Mouse (Mus musculus) embryonic facial prominence, embryonic 11.5 days (tissue): ENCODE measurements around the gene Cntn4. TPM values are rescaled to one million over a fixed set of nuclear protein-coding genes. Genes with fewer than 3 reads are reported as not detected.
A peak's percentile ranks its signal among the peaks of the same experiment; 100 is the strongest.

Experiments
- ATAC-seq: fragments of 200-750 bp; cut with Nextera tagmentation; replicated peaks from 2 replicates; pipeline ENCODE4 v1.8.0; 2017; ENCODE audit warnings: low read depth; ENCODE audit not compliant: insufficient number of reproducible peaks, low FRiP score, low TSS enrichment
- DNase-seq: peaks from one replicate; pipeline ENCODE4 v3.0.0-alpha.2; 2015; ENCODE audit warnings: low spot score
- H3K27ac ChIP-seq: fragments of 300-500 bp; sonication (generic); replicated peaks from 2 replicates; pipeline ENCODE4 v1.5.1; 2014; ENCODE audit warnings: mild to moderate bottlenecking, low read depth, low read length, control low read depth
- H3K27me3 ChIP-seq: fragments of 300-500 bp; sonication (generic); 2 replicates; pipeline ENCODE4 v1.6.1; 2014; ENCODE audit warnings: mild to moderate bottlenecking, low read length, moderate library complexity, mixed read lengths; ENCODE audit not compliant: control insufficient read depth, insufficient read depth
- H3K36me3 ChIP-seq: fragments of 300-500 bp; sonication (generic); replicated peaks from 2 replicates; pipeline ENCODE4 v1.6.1; 2014; ENCODE audit warnings: low read depth, mild to moderate bottlenecking, low read length, moderate library complexity, mixed read lengths; ENCODE audit not compliant: control insufficient read depth, insufficient read depth
- H3K4me1 ChIP-seq: fragments of 300-500 bp; sonication (generic); 2 replicates; pipeline ENCODE4 v1.6.1; 2014; ENCODE audit warnings: low read length, mixed read lengths; ENCODE audit not compliant: control insufficient read depth, insufficient read depth
- H3K4me2 ChIP-seq: fragments of 300-500 bp; sonication (generic); 2 replicates; pipeline ENCODE4 v1.6.1; 2014; ENCODE audit warnings: low read depth, mild to moderate bottlenecking, control low read depth, low read length, moderate library complexity
- H3K4me3 ChIP-seq: fragments of 300-500 bp; sonication (generic); 2 replicates; pipeline ENCODE4 v1.5.1; 2014; ENCODE audit warnings: low read depth, low read length, control low read depth
- H3K9ac ChIP-seq: fragments of 300-500 bp; sonication (generic); replicated peaks from 2 replicates; pipeline ENCODE4 v1.6.1; 2014; ENCODE audit warnings: mild to moderate bottlenecking, control low read depth, low read length
- H3K9me3 ChIP-seq: fragments of 300-500 bp; sonication (generic); replicated peaks from 2 replicates; pipeline ENCODE4 v1.6.1; 2016; ENCODE audit warnings: mild to moderate bottlenecking, low read length, inconsistent platforms, mixed read lengths; ENCODE audit not compliant: control insufficient read depth
- WGBS: fragments of 180-500 bp; shearing (Covaris S2); extraction: QIAGEN DNeasy Blood & Tissue Kit; methylation state at CpG from one replicate; pipeline ENCODE4 v1.1.7; 2014; 5-methylcytosine and 5-hydroxymethylcytosine counted together
- polyA plus RNA-seq: library from polyadenylated mRNA; unstranded; fragments of >200 nt; fragmentation: Nextera tagmentation; extraction: Ambion mirVana; gene quantifications from 2 replicates; pipeline ENCODE4 v1.2.1, GENCODE M21; 2014

Gene Cntn4
- polyA plus RNA-seq, 1 experiment from 2014 or later = 2.0 TPM

DNA sequence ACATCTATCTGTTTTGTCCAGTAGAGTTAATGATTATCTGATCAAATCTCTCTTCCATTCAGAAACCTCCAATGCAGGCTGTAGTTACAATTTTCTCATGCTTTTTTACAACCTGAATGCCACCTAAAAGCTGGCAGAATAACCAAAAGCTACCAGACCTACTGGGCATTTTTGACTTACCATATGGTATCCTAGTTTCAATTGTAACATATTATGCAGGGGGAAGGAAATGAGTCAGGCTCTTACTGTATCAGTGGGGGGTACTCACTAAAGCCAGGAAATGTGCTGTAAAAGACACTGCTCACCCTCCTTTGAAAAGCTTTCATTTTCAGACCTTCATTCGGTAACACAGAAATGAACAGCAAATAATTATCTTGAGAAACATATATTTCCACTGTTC is 763.3 kb downstream of the Cntn4 start:
- no peak overlapping the region for H3K4me2 ChIP-seq
- no peaks in the 10 kb centered on the region for H3K9me3 ChIP-seq
- DNase-seq (no peak), ATAC-seq (no peak)
- H3K27ac ChIP-seq = no peak overlapping the region
- no peaks in the 10 kb centered on the region for H3K27me3 ChIP-seq
- 78% methylated on average over 1 of the region's 1 CpGs for WGBS
- H3K4me3 ChIP-seq = no peak overlapping the region
- no peaks in the 10 kb centered on the region for H3K36me3 ChIP-seq
- no peak overlapping the region for H3K9ac ChIP-seq
- no peaks in the 10 kb centered on the region for H3K4me1 ChIP-seq

DNA sequence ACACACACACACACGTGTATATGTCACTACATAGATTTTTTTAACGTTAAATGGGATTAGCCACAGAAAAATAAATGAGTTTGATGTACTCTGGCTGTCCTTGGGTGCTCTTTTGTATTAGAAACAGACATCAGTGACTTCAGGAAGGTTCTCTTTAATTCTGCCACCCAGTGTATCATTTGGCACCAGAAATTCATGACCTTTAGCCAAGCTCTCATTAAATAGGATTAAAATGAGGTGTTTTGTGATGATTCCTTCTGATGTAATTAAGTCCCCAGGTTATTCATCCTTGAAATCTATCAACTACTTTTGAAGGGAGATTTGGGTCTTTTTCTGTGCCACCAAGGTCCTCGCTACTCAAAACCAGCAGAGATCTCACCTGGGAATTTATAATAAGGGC is 763.8 kb downstream of the Cntn4 start:
- Histone ChIP-seq H3K27ac (no peak overlapping the region), H3K4me2 (no peak overlapping the region), H3K9ac (no peak overlapping the region), H3K4me3 (no peak overlapping the region), H3K9me3 (no peaks in the 10 kb centered on the region), H3K4me1 (no peaks in the 10 kb centered on the region), H3K27me3 (no peaks in the 10 kb centered on the region), H3K36me3 (no peaks in the 10 kb centered on the region)
- WGBS = 70% methylated on average over 3 of the region's 3 CpGs
- DNase-seq (no peak), ATAC-seq (no peak)

DNA sequence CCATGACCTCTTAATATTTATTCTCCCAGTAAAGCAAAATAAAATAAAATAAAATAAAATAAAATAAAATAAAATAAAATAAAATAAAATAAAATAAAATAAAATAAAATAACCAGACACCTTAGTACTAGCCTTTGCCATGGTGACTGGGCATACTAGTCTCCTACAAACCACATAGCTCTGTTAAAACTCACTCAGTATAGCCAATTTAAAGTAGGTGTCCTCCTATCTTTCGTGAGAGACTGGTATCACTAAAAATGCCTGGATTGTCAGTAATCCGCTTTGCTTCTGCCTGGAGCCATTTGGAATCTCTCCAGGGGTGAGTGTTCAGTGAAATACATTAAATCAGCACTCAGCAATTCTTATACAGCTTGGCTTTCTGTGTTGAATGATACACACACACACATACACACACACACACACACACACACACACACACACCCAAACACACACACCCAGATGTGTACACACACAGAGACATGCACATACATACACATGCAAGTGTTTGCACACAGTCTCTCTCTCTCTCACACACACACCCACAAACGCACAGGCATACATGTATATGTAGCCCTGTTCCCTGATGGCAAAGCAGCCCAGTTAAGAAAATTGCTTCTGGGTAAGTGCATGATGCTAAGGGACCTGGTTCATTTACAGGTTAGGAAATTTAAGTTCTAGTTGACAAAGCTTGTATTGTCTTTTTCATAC is 776.8 kb downstream of the Cntn4 start:
- Histone ChIP-seq H3K9ac (no peak overlapping the region), H3K36me3 (no peaks in the 10 kb centered on the region), H3K27ac (no peak overlapping the region), H3K4me1 (no peaks in the 10 kb centered on the region), H3K4me3 (no peak overlapping the region), H3K9me3 (no peaks in the 10 kb centered on the region), H3K27me3 (no peaks in the 10 kb centered on the region), H3K4me2 (no peak overlapping the region)
- WGBS = 80% methylated on average over 3 of the region's 3 CpGs
- DNase-seq (no peak), ATAC-seq (no peak)

DNA sequence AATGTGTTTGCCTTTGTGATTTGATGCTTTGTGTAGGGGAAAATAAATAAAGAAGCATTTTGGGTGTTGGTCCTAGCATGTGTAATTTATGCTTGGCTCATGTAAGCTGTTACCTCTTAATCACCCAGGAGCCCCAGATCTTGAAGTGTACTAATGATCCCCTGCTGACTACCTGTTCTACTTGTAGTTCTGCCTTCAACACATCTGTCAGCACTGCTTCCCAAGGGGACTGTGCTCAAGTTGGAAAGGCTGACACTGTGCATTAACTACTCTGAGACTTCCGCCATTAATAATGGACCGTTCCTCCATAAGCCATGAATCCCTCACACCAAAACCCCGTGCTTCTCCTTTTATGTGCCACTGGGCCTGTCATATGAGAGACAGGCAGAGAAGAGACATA is 778.2 kb downstream of the Cntn4 start:
- Histone ChIP-seq H3K36me3 (no peaks in the 10 kb centered on the region), H3K27me3 (no peaks in the 10 kb centered on the region), H3K27ac (no peak overlapping the region), H3K4me2 (no peak overlapping the region), H3K9ac (no peak overlapping the region), H3K4me3 (no peak overlapping the region), H3K4me1 (no peaks in the 10 kb centered on the region), H3K9me3 (no peaks in the 10 kb centered on the region)
- no peak for DNase-seq
- 93% methylated on average over 3 of the region's 3 CpGs for WGBS
- no peak for ATAC-seq

GRCm38 (mm10) chr6:106458166-106458565 is 780.7 kb downstream of the Cntn4 start:
- Histone ChIP-seq H3K4me3 (no peak overlapping the region), H3K4me2 (no peak overlapping the region), H3K27me3 (no peaks in the 10 kb centered on the region), H3K36me3 (no peaks in the 10 kb centered on the region), H3K27ac (no peak overlapping the region), H3K9me3 (no peaks in the 10 kb centered on the region), H3K4me1 (no peaks in the 10 kb centered on the region), H3K9ac (no peak overlapping the region)
- DNase-seq = no peak
- WGBS = 79% methylated on average over 6 of the region's 6 CpGs
- no peak for ATAC-seq

- H3K36me3 ChIP-seq = no peaks in the 10 kb centered on the region
- no peak overlapping the region for H3K4me2 ChIP-seq
- WGBS = 86% methylated on average over 6 of the region's 6 CpGs
- H3K27ac ChIP-seq = no peak overlapping the region
- no peaks in the 10 kb centered on the region for H3K27me3 ChIP-seq
- H3K4me3 ChIP-seq = no peak overlapping the region
- no peak overlapping the region for H3K9ac ChIP-seq
- ATAC-seq (no peak), DNase-seq (no peak)
- H3K9me3 ChIP-seq = no peaks in the 10 kb centered on the region
- H3K4me1 ChIP-seq = no peaks in the 10 kb centered on the region
Observed at GRCm38 (mm10) chr6:106462403-106462802, 784.9 kb downstream of the Cntn4 start.

GRCm38 (mm10) chr6:106463857-106464256 is 786.4 kb downstream of the Cntn4 start:
- Histone ChIP-seq H3K9ac (no peak overlapping the region), H3K27me3 (no peaks in the 10 kb centered on the region), H3K4me1 (no peaks in the 10 kb centered on the region), H3K36me3 (no peaks in the 10 kb centered on the region), H3K4me2 (no peak overlapping the region), H3K27ac (no peak overlapping the region), H3K9me3 (no peaks in the 10 kb centered on the region), H3K4me3 (no peak overlapping the region)
- whole genome bisulfite sequencing = 82% methylated on average over 2 of the region's 2 CpGs
- DNase-seq (no peak), ATAC-seq (no peak)

- no peak overlapping the region for H3K4me3 ChIP-seq
- no peak overlapping the region for H3K9ac ChIP-seq
- no peak overlapping the region for H3K4me2 ChIP-seq
- H3K27me3 ChIP-seq = no peaks in the 10 kb centered on the region
- H3K4me1 ChIP-seq = no peaks in the 10 kb centered on the region
- no peak overlapping the region for H3K27ac ChIP-seq
- no peaks in the 10 kb centered on the region for H3K9me3 ChIP-seq
- DNase-seq (peak; percentile 46), ATAC-seq (no peak)
- 20% methylated on average over 2 of the region's 2 CpGs for WGBS
- no peaks in the 10 kb centered on the region for H3K36me3 ChIP-seq
Observed at GRCm38 (mm10) chr6:106465766-106466165, 788.3 kb downstream of the Cntn4 start.
